Mouse (Mus musculus) liver, postnatal 0 days (tissue): ENCODE data around the gene Myf5. TPM values are rescaled to one million over a fixed set of nuclear protein-coding genes. Genes with fewer than 3 reads are reported as not detected.

Experiments
- ATAC-seq: fragments of 200-750 bp; cut with Nextera tagmentation; 2 replicates; pipeline ENCODE4 v1.8.0; 2017; ENCODE audit warnings: mild to moderate bottlenecking, moderate library complexity
- DNase-seq: peaks from one replicate; pipeline ENCODE4 v3.0.0-alpha.2; 2016
- H3K27ac ChIP-seq: fragments of 300-500 bp; sonication (generic); 2 replicates; pipeline ENCODE4 v1.5.1; 2014; ENCODE audit warnings: antibody characterized with exemption, moderate library complexity, mild to moderate bottlenecking, low read depth
- H3K27me3 ChIP-seq: fragments of 300-500 bp; sonication (generic); 2 replicates; pipeline ENCODE4 v1.6.1; 2014; ENCODE audit warnings: low read length, control low read depth, mixed read lengths; ENCODE audit not compliant: insufficient read depth
- H3K36me3 ChIP-seq: fragments of 300-500 bp; sonication (generic); replicated peaks from 2 replicates; pipeline ENCODE4 v1.6.1; 2014; ENCODE audit warnings: mild to moderate bottlenecking, control low read depth, low read length, moderate library complexity, mixed read lengths; ENCODE audit not compliant: insufficient read depth
- H3K4me1 ChIP-seq: fragments of 300-500 bp; sonication (generic); 2 replicates; pipeline ENCODE4 v1.6.1; 2014; ENCODE audit warnings: antibody characterized with exemption, mild to moderate bottlenecking, control low read depth; ENCODE audit not compliant: insufficient read depth
- H3K4me2 ChIP-seq: fragments of 300-500 bp; sonication (generic); 2 replicates; pipeline ENCODE4 v1.6.1; 2014; ENCODE audit warnings: low read depth, mild to moderate bottlenecking, low read length, moderate library complexity, mixed read lengths
- H3K4me3 ChIP-seq: fragments of 300-500 bp; sonication (generic); 2 replicates; pipeline ENCODE4 v1.5.1; 2014; ENCODE audit warnings: low read depth, low read length
- H3K9ac ChIP-seq: fragments of 300-500 bp; sonication (generic); replicated peaks from 2 replicates; pipeline ENCODE4 v1.6.1; 2014; ENCODE audit warnings: mild to moderate bottlenecking, moderate library complexity
- H3K9me3 ChIP-seq: fragments of 300-500 bp; sonication (generic); 2 replicates; pipeline ENCODE4 v1.6.1; 2016; ENCODE audit warnings: mild to moderate bottlenecking, control low read depth, low read length, mixed read lengths
- CTCF ChIP-seq: sonication (generic); IDR thresholded peaks from 2 replicates; pipeline ENCODE4 v1.5.1; 2016; ENCODE audit warnings: antibody characterized with exemption, low read depth
- EP300 ChIP-seq: IDR thresholded peaks from 2 replicates; pipeline ENCODE4 v1.6.1; 2016; ENCODE audit warnings: antibody characterized with exemption, low read depth, mild to moderate bottlenecking
- WGBS: fragments of 180-500 bp; shearing (Covaris S2); extraction: QIAGEN DNeasy Blood & Tissue Kit; methylation state at CpG from one replicate; pipeline ENCODE4 v1.1.7; 2014; ENCODE audit not compliant: insufficient replicate concordance; 5-methylcytosine and 5-hydroxymethylcytosine counted together
- polyA plus RNA-seq: library from polyadenylated mRNA; unstranded; fragments of >200 nt; fragmentation: Nextera tagmentation; extraction: Ambion mirVana; gene quantifications from 2 replicates; pipeline ENCODE4 v1.2.1, GENCODE M21; 2015

Gene Myf5
- 0.13 TPM in 1 of 2 replicates, not detected in the other for polyA plus RNA-seq

- DNase-seq = no peak
- no peak for ATAC-seq
- Histone ChIP-seq H3K9me3 (no peaks in the 10 kb centered on the region), H3K9ac (no peak within 1 kb of the TSS), H3K36me3 (no peaks in the 10 kb centered on the region), H3K27me3 (no peaks in the 10 kb centered on the region), H3K4me2 (no peak within 1 kb of the TSS), H3K4me3 (no peak within 1 kb of the TSS), H3K4me1 (no peaks in the 10 kb centered on the region), H3K27ac (no peak within 1 kb of the TSS)
- WGBS = 53% methylated on average over 8 of the region's 8 CpGs
- TF ChIP-seq CTCF = no peak
- TF ChIP-seq EP300 = no peak
These were observed at the start of gene Myf5 for GRCm38 (mm10) chr10:107485870-107486269. Gene Myf5 (minus strand): TSS chr10:107486134.

- Histone ChIP-seq H3K4me3 (no peak overlapping the region), H3K9me3 (no peaks in the 10 kb centered on the region), H3K27me3 (no peaks in the 10 kb centered on the region), H3K9ac (no peak overlapping the region), H3K27ac (no peak overlapping the region), H3K36me3 (no peaks in the 10 kb centered on the region), H3K4me2 (no peak overlapping the region), H3K4me1 (no peaks in the 10 kb centered on the region)
- no peak for DNase-seq
- WGBS = 67% methylated on average over 1 of the region's 1 CpGs
- TF ChIP-seq CTCF (no peak), EP300 (no peak)
- ATAC-seq = no peak
These were observed 42.8 kb upstream of the Myf5 start for GRCm38 (mm10) chr10:107528758-107529157.

- Histone ChIP-seq H3K27me3 (no peaks in the 10 kb centered on the region), H3K36me3 (no peaks in the 10 kb centered on the region), H3K9ac (no peak overlapping the region), H3K27ac (no peak overlapping the region), H3K9me3 (no peaks in the 10 kb centered on the region), H3K4me3 (no peak overlapping the region), H3K4me2 (no peak overlapping the region), H3K4me1 (no peaks in the 10 kb centered on the region)
- no peak for ATAC-seq
- TF ChIP-seq EP300 (no peak), CTCF (no peak)
- 64% methylated on average over 5 of the region's 5 CpGs for WGBS
- no peak for DNase-seq
These were observed 33.3 kb upstream of the Myf5 start for GRCm38 (mm10) chr10:107519216-107519615.

- TF ChIP-seq CTCF (no peak), EP300 (no peak)
- H3K36me3 ChIP-seq = no peaks in the 10 kb centered on the region
- no peak for ATAC-seq
- no peaks in the 10 kb centered on the region for H3K4me1 ChIP-seq
- no peak overlapping the region for H3K27ac ChIP-seq
- H3K4me2 ChIP-seq = no peak overlapping the region
- no peaks in the 10 kb centered on the region for H3K27me3 ChIP-seq
- no peaks in the 10 kb centered on the region for H3K9me3 ChIP-seq
- 74% methylated on average over 7 of the region's 7 CpGs for WGBS
- no peak overlapping the region for H3K9ac ChIP-seq
- H3K4me3 ChIP-seq = no peak overlapping the region
- DNase-seq = no peak
These were observed 30.7 kb upstream of the Myf5 start for GRCm38 (mm10) chr10:107516641-107517040.

GRCm38 (mm10) chr10:107514735-107515134, 28.8 kb upstream of the Myf5 start:
- Histone ChIP-seq H3K9ac (no peak overlapping the region), H3K4me1 (no peaks in the 10 kb centered on the region), H3K27me3 (no peaks in the 10 kb centered on the region), H3K27ac (no peak overlapping the region), H3K4me3 (no peak overlapping the region), H3K36me3 (no peaks in the 10 kb centered on the region), H3K4me2 (no peak overlapping the region), H3K9me3 (no peaks in the 10 kb centered on the region)
- TF ChIP-seq EP300 (no peak), CTCF (no peak)
- no peak for ATAC-seq
- 84% methylated on average over 7 of the region's 7 CpGs for WGBS
- DNase-seq = no peak

GRCm38 (mm10) chr10:107506397-107506796, 20.5 kb upstream of the Myf5 start:
- no peaks in the 10 kb centered on the region for H3K27me3 ChIP-seq
- ATAC-seq = no peak
- no peak overlapping the region for H3K4me2 ChIP-seq
- DNase-seq = no peak
- no peaks in the 10 kb centered on the region for H3K4me1 ChIP-seq
- no peaks in the 10 kb centered on the region for H3K36me3 ChIP-seq
- H3K9me3 ChIP-seq = no peaks in the 10 kb centered on the region
- no peak overlapping the region for H3K27ac ChIP-seq
- no peak overlapping the region for H3K4me3 ChIP-seq
- WGBS = 66% methylated on average over 2 of the region's 2 CpGs
- TF ChIP-seq EP300 (no peak), CTCF (no peak)
- H3K9ac ChIP-seq = no peak overlapping the region

GRCm38 (mm10) chr10:107503430-107503829, 17.5 kb upstream of the Myf5 start:
- Histone ChIP-seq H3K27ac (no peak overlapping the region), H3K9me3 (no peaks in the 10 kb centered on the region), H3K4me3 (no peak overlapping the region), H3K9ac (no peak overlapping the region), H3K36me3 (no peaks in the 10 kb centered on the region), H3K4me1 (no peaks in the 10 kb centered on the region), H3K4me2 (no peak overlapping the region), H3K27me3 (no peaks in the 10 kb centered on the region)
- ATAC-seq = no peak
- WGBS = 66% methylated on average over 4 of the region's 4 CpGs
- no peak for DNase-seq
- TF ChIP-seq EP300 (no peak), CTCF (no peak)
